Mouse (Mus musculus): ENCODE results near the gene AI481877.

- TF ChIP-seq CTCF (IDR thresholded peaks at IDR 0.05; ENCODE audit: low read depth) (no peak), EP300 (IDR thresholded peaks at IDR 0.05; ENCODE audit: low read depth) (no peak)
Observed at GRCm38 (mm10) chr4:59177566-59177965, 38.8 kb upstream of the AI481877 start.
